Mouse (Mus musculus) heart, embryonic 12.5 days (tissue): Measurements from ENCODE around the gene Crls1. TPM values are rescaled to one million over a fixed set of nuclear protein-coding genes. Genes with fewer than 3 reads are reported as not detected.
A peak's percentile ranks its signal among the peaks of the same experiment; 100 is the strongest.

Experiments used
- ATAC-seq: fragments of 200-750 bp; cut with Nextera tagmentation; 2 replicates; pipeline ENCODE4 v1.8.0; 2017; ENCODE audit warnings: moderate TSS enrichment, moderate library complexity; ENCODE audit not compliant: insufficient number of reproducible peaks, low FRiP score
- H3K27ac ChIP-seq: fragments of 300-500 bp; sonication (generic); 2 replicates; pipeline ENCODE4 v1.5.1; 2016; ENCODE audit warnings: mild to moderate bottlenecking, moderate library complexity; ENCODE audit not compliant: poor library complexity, severe bottlenecking
- H3K27me3 ChIP-seq: fragments of 300-500 bp; sonication (generic); replicated peaks from 2 replicates; pipeline ENCODE4 v1.6.1; 2016; ENCODE audit warnings: mild to moderate bottlenecking, moderate library complexity
- H3K36me3 ChIP-seq: fragments of 300-500 bp; sonication (generic); 2 replicates; pipeline ENCODE4 v1.6.1; 2016; ENCODE audit warnings: mild to moderate bottlenecking, moderate library complexity
- H3K4me1 ChIP-seq: fragments of 300-500 bp; sonication (generic); replicated peaks from 2 replicates; pipeline ENCODE4 v1.6.1; 2016; ENCODE audit warnings: mild to moderate bottlenecking
- H3K4me2 ChIP-seq: fragments of 300-500 bp; sonication (generic); 2 replicates; pipeline ENCODE4 v1.6.1; 2016; ENCODE audit warnings: mild to moderate bottlenecking, moderate library complexity
- H3K4me3 ChIP-seq: fragments of 300-500 bp; sonication (generic); 2 replicates; pipeline ENCODE4 v1.5.1; 2016; ENCODE audit warnings: mild to moderate bottlenecking
- H3K9ac ChIP-seq: fragments of 300-500 bp; sonication (generic); 2 replicates; pipeline ENCODE4 v1.6.1; 2016; ENCODE audit warnings: mild to moderate bottlenecking, moderate library complexity
- H3K9me3 ChIP-seq: fragments of 300-500 bp; sonication (generic); replicated peaks from 2 replicates; pipeline ENCODE4 v1.6.1; 2016; ENCODE audit warnings: mild to moderate bottlenecking, moderate library complexity
- WGBS: fragments of 180-500 bp; shearing (Covaris S2); methylation state at CpG from one replicate; pipeline ENCODE4 v1.1.7; 2016; 5-methylcytosine and 5-hydroxymethylcytosine counted together
- polyA plus RNA-seq: library from polyadenylated mRNA; unstranded; fragments of >200 nt; fragmentation: Nextera tagmentation; extraction: Ambion mirVana; gene quantifications from 2 replicates; pipeline ENCODE4 v1.2.1, GENCODE M21; 2016

The Crls1 gene
- polyA plus RNA-seq = 22.2 and 23.6 TPM in 2 replicates

GRCm38 (mm10) chr2:132846407-132847358 is at the start of gene Crls1:
Gene Crls1 (plus strand): TSS chr2:132846666.
- H3K27me3 ChIP-seq = no peaks in the 10 kb centered on the region
- H3K4me2 ChIP-seq = peak within 1 kb of the TSS; percentile 76
- H3K36me3 ChIP-seq = peaks cover 11% of the 10 kb centered on the region
- peaks cover 11% of the 10 kb centered on the region for H3K4me1 ChIP-seq
- ATAC-seq = peak; percentile 88
- peak within 1 kb of the TSS; percentile 98 for H3K4me3 ChIP-seq
- H3K9ac ChIP-seq = peak within 1 kb of the TSS; percentile 97
- H3K9me3 ChIP-seq = no peaks in the 10 kb centered on the region
- H3K27ac ChIP-seq = peak within 1 kb of the TSS; percentile 64
- WGBS = under 1% methylated on average over 96 of the region's 96 CpGs

GRCm38 (mm10) chr2:132802976-132803375 is 43.5 kb upstream of the Crls1 start:
- Histone ChIP-seq H3K9ac (no peak overlapping the region), H3K4me2 (no peak overlapping the region), H3K4me3 (no peak overlapping the region), H3K9me3 (no peaks in the 10 kb centered on the region), H3K27ac (no peak overlapping the region), H3K36me3 (peaks cover 51% of the 10 kb centered on the region), H3K27me3 (no peaks in the 10 kb centered on the region), H3K4me1 (no peaks in the 10 kb centered on the region)
- WGBS = 85% methylated on average over 2 of the region's 2 CpGs
- no peak for ATAC-seq

GRCm38 (mm10) chr2:132815608-132816314 is 30.7 kb upstream of the Crls1 start, which contains the start of the genes Trmt6 and Mcm8:
Gene Trmt6 (minus strand): TSS chr2:132816055.
Gene Mcm8 (plus strand): TSS chr2:132816141.
- WGBS = under 1% methylated on average over 59 of the region's 59 CpGs
- no peaks in the 10 kb centered on the region for H3K9me3 ChIP-seq
- ATAC-seq = peak; percentile 100
- peak within 1 kb of the TSS; percentile 74 for H3K4me2 ChIP-seq
- H3K36me3 ChIP-seq = peaks cover 20% of the 10 kb centered on the region
- peaks cover 14% of the 10 kb centered on the region for H3K4me1 ChIP-seq
- peak within 1 kb of the TSS; percentile 89 for H3K4me3 ChIP-seq
- H3K27me3 ChIP-seq = no peaks in the 10 kb centered on the region
- H3K27ac ChIP-seq = peak within 1 kb of the TSS; percentile 69
- peak within 1 kb of the TSS; percentile 88 for H3K9ac ChIP-seq

GRCm38 (mm10) chr2:132841071-132841470 is 5.4 kb upstream of the Crls1 start:
- H3K4me3 ChIP-seq = no peak overlapping the region
- H3K4me2 ChIP-seq = no peak overlapping the region
- H3K27me3 ChIP-seq = no peaks in the 10 kb centered on the region
- no peak for ATAC-seq
- H3K27ac ChIP-seq = no peak overlapping the region
- peaks cover 22% of the 10 kb centered on the region for H3K36me3 ChIP-seq
- H3K4me1 ChIP-seq = no peaks in the 10 kb centered on the region
- 92% methylated on average over 4 of the region's 4 CpGs for WGBS
- no peaks in the 10 kb centered on the region for H3K9me3 ChIP-seq
- H3K9ac ChIP-seq = no peak overlapping the region

GRCm38 (mm10) chr2:132847581-132847980 is 1.1 kb downstream of the Crls1 start:
- peak overlapping the region; percentile 98 for H3K4me3 ChIP-seq
- no peak for ATAC-seq
- H3K27me3 ChIP-seq = no peaks in the 10 kb centered on the region
- H3K9me3 ChIP-seq = no peaks in the 10 kb centered on the region
- peak overlapping the region; percentile 97; the same call in 1 of the 2 replicates for H3K9ac ChIP-seq
- peaks cover 11% of the 10 kb centered on the region for H3K4me1 ChIP-seq
- H3K4me2 ChIP-seq = peak overlapping the region; percentile 76
- no peak overlapping the region for H3K27ac ChIP-seq
- WGBS = 33% methylated on average over 7 of the region's 7 CpGs
- peaks cover 11% of the 10 kb centered on the region for H3K36me3 ChIP-seq

GRCm38 (mm10) chr2:132848361-132848760 is 1.9 kb downstream of the Crls1 start:
- peaks cover 11% of the 10 kb centered on the region for H3K4me1 ChIP-seq
- H3K36me3 ChIP-seq = peaks cover 11% of the 10 kb centered on the region
- no peak overlapping the region for H3K9ac ChIP-seq
- 85% methylated on average over 4 of the region's 4 CpGs for WGBS
- no peak overlapping the region; the same call in 1 of the 2 replicates for H3K4me2 ChIP-seq
- 0 out of 2 replicates have a peak overlapping the region, but pooled peaks have one; percentile 98 for H3K4me3 ChIP-seq
- no peak overlapping the region for H3K27ac ChIP-seq
- H3K9me3 ChIP-seq = no peaks in the 10 kb centered on the region
- H3K27me3 ChIP-seq = no peaks in the 10 kb centered on the region
- no peak for ATAC-seq

GRCm38 (mm10) chr2:132849141-132849540 is 2.7 kb downstream of the Crls1 start:
- H3K4me1 ChIP-seq = peaks cover 11% of the 10 kb centered on the region
- H3K4me3 ChIP-seq = no peak overlapping the region
- no peak for ATAC-seq
- H3K9me3 ChIP-seq = no peaks in the 10 kb centered on the region
- no peak overlapping the region for H3K9ac ChIP-seq
- no peak overlapping the region for H3K4me2 ChIP-seq
- H3K36me3 ChIP-seq = peaks cover 12% of the 10 kb centered on the region
- 91% methylated on average over 6 of the region's 6 CpGs for WGBS
- H3K27ac ChIP-seq = no peak overlapping the region
- H3K27me3 ChIP-seq = no peaks in the 10 kb centered on the region

- 85% methylated on average over 1 of the region's 1 CpGs for WGBS
- no peaks in the 10 kb centered on the region for H3K27me3 ChIP-seq
- H3K4me1 ChIP-seq = peaks cover 3% of the 10 kb centered on the region
- no peak overlapping the region for H3K4me2 ChIP-seq
- H3K27ac ChIP-seq = no peak overlapping the region
- ATAC-seq = no peak
- no peaks in the 10 kb centered on the region for H3K9me3 ChIP-seq
- H3K9ac ChIP-seq = no peak overlapping the region
- peaks cover 12% of the 10 kb centered on the region for H3K36me3 ChIP-seq
- H3K4me3 ChIP-seq = no peak overlapping the region
Observed at GRCm38 (mm10) chr2:132853051-132853450, 6.6 kb downstream of the Crls1 start.

GRCm38 (mm10) chr2:132856333-132856732 is 9.9 kb downstream of the Crls1 start:
- Histone ChIP-seq H3K9me3 (no peaks in the 10 kb centered on the region), H3K36me3 (peaks cover 4% of the 10 kb centered on the region; the same call in 1 of the 2 replicates), H3K4me1 (peaks cover 7% of the 10 kb centered on the region; the same call in 1 of the 2 replicates), H3K4me3 (no peak overlapping the region), H3K27me3 (no peaks in the 10 kb centered on the region), H3K27ac (no peak overlapping the region), H3K4me2 (no peak overlapping the region), H3K9ac (no peak overlapping the region)
- ATAC-seq = 0 out of 2 replicates have a peak, but pooled peaks have one; percentile 45
- WGBS = 60% methylated on average over 5 of the region's 5 CpGs

- Histone ChIP-seq H3K27me3 (no peaks in the 10 kb centered on the region), H3K4me2 (no peak overlapping the region), H3K9me3 (no peaks in the 10 kb centered on the region), H3K4me3 (no peak overlapping the region), H3K36me3 (peaks cover 10% of the 10 kb centered on the region), H3K9ac (no peak overlapping the region), H3K4me1 (peaks cover 7% of the 10 kb centered on the region; the same call in 1 of the 2 replicates), H3K27ac (no peak overlapping the region)
- no peak for ATAC-seq
Observed at GRCm38 (mm10) chr2:132860435-132860834, 14.0 kb downstream of the Crls1 start.

- no peak for ATAC-seq
- Histone ChIP-seq H3K4me1 (peaks cover 7% of the 10 kb centered on the region; the same call in 1 of the 2 replicates), H3K9me3 (no peaks in the 10 kb centered on the region)
Observed at GRCm38 (mm10) chr2:132861456-132861855, 15.0 kb downstream of the Crls1 start.

More at GRCm38 (mm10) chr2:132861456-132861855, 15.0 kb downstream of the Crls1 start:
- peaks cover 16% of the 10 kb centered on the region for H3K36me3 ChIP-seq
- H3K9ac ChIP-seq = no peak overlapping the region
- no peak overlapping the region for H3K4me2 ChIP-seq
- no peaks in the 10 kb centered on the region for H3K27me3 ChIP-seq
- H3K27ac ChIP-seq = no peak overlapping the region
- 85% methylated on average over 2 of the region's 2 CpGs for WGBS
- no peak overlapping the region for H3K4me3 ChIP-seq
